Mouse (Mus musculus) frontal cortex, adult 2 months (tissue): ENCODE measurements around the gene Taok3. TPM values are rescaled to one million over a fixed set of nuclear protein-coding genes. Genes with fewer than 3 reads are reported as not detected.

ENCODE experiments used
- DNase-seq, 2 experiments: peaks; one replicate each; pipeline ENCODE4 v3.0.0; 2022; ENCODE audit warnings: low spot score in 1 of 2; ENCODE audit errors: extremely low spot score in 1 of 2
- polyA plus RNA-seq: library from polyadenylated mRNA; depleted of rRNA; stranded (reverse); fragments of >200 nt; gene quantifications from 2 replicates; pipeline ENCODE4 v1.2.3, GENCODE M21; 2012

Taok3 gene
- polyA plus RNA-seq, 1 experiment, result 48.2 TPM

- DNase-seq, result no peak
These were observed 2.7 kb upstream of the Taok3 start for GRCm38 (mm10) chr5:117117241-117117640.

GRCm38 (mm10) chr5:117117716-117118115, 2.2 kb upstream of the Taok3 start:
- no peak for DNase-seq

- no peak for DNase-seq
These were observed 1.7 kb upstream of the Taok3 start for GRCm38 (mm10) chr5:117118220-117118619.

- no peak for DNase-seq
These were observed 1.1 kb upstream of the Taok3 start for GRCm38 (mm10) chr5:117118850-117119249.

GRCm38 (mm10) chr5:117120489-117121466, 849 bp downstream of the Taok3 start:
- no peak for DNase-seq

GRCm38 (mm10) chr5:117121657-117122056, 1.7 kb downstream of the Taok3 start:
- DNase-seq, result no peak

- no peak for DNase-seq
These were observed 3.2 kb downstream of the Taok3 start for GRCm38 (mm10) chr5:117123102-117123501.

GRCm38 (mm10) chr5:117123840-117124239, 3.9 kb downstream of the Taok3 start:
- DNase-seq, result no peak

GRCm38 (mm10) chr5:117125482-117126346, 5.8 kb downstream of the Taok3 start:
- DNase-seq, result no peak

- DNase-seq, result no peak
These were observed 7.1 kb downstream of the Taok3 start for GRCm38 (mm10) chr5:117127051-117127450.

- DNase-seq, result no peak
These were observed 10.8 kb downstream of the Taok3 start for GRCm38 (mm10) chr5:117130726-117131125.

GRCm38 (mm10) chr5:117133446-117134065, 13.6 kb downstream of the Taok3 start:
- DNase-seq, result no peak

- no peak for DNase-seq
These were observed 14.3 kb downstream of the Taok3 start for GRCm38 (mm10) chr5:117134066-117134888.

GRCm38 (mm10) chr5:117134889-117135456, 15.0 kb downstream of the Taok3 start:
- no peak for DNase-seq

- DNase-seq, result no peak
These were observed 15.9 kb downstream of the Taok3 start for GRCm38 (mm10) chr5:117135869-117136268.

- DNase-seq, result no peak
These were observed 16.6 kb downstream of the Taok3 start for GRCm38 (mm10) chr5:117136570-117136969.

- no peak for DNase-seq
These were observed 17.1 kb downstream of the Taok3 start for GRCm38 (mm10) chr5:117137011-117137410.

- DNase-seq, result no peak
These were observed 17.7 kb downstream of the Taok3 start for GRCm38 (mm10) chr5:117137594-117137993.

- no peak for DNase-seq
These were observed 18.5 kb downstream of the Taok3 start for GRCm38 (mm10) chr5:117138295-117138988.
